Mouse (Mus musculus) liver (tissue): ENCODE results near the gene Mageb5.
"Not testable (repeated sequence)": the region's sequence is repeated elsewhere in the genome, so short reads cannot be mapped to it uniquely, and the experiment has no call there.

Source experiments
- DNase-seq: peaks from one replicate; pipeline ENCODE4 v3.0.0-alpha.2; 2020; ENCODE audit warnings: mixed read lengths

Gene Mageb5

GRCm38 (mm10) chrX:91782918-91783317 lies at the start of gene Mageb5:
Gene Mageb5, minus strand, starts transcription at chrX:91783018.
- DNase-seq: not testable (repeated sequence)

GRCm38 (mm10) chrX:91759591-91760226 lies 23.1 kb downstream of the Mageb5 start:
- DNase-seq: not testable (repeated sequence)
